Mouse (Mus musculus) testis, adult 2 months (tissue): ENCODE data around the gene Nhlrc3.

Experiments used
- CTCF ChIP-seq: fragments of 200-500 bp; IDR thresholded peaks from 2 replicates; pipeline ENCODE4 v1.5.1; 2012; ENCODE audit warnings: low read depth, mild to moderate bottlenecking, inconsistent platforms, low read length, moderate library complexity; ENCODE audit not compliant: control insufficient read depth, insufficient read depth, insufficient replicate concordance
- POLR2A ChIP-seq: fragments of 200-500 bp; IDR thresholded peaks from 2 replicates; pipeline ENCODE4 v1.6.1; 2012; ENCODE audit warnings: low read depth, mild to moderate bottlenecking, inconsistent platforms, low read length, moderate library complexity; ENCODE audit not compliant: control insufficient read depth

DNA sequence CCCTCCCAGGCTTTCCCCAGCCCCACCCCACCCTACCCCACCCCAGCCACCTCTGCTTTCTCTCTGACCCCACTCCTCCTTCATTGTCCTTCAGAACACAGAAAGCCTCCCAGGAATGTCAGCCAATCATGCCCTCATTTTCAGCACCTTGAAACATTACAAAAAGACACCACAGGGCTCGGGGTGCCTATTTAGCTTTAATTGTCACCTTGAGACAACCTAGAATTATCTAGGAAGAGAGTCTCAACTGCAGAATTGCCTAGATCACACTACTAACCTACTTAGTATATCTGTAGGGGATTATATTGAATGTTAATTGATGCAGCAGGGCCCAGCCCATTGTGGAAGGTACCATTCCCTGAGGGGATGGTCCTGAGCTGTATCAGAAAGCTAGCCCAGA is 40.4 kb downstream of the Nhlrc3 start:
- TF ChIP-seq CTCF = no peak
- TF ChIP-seq POLR2A = no peak
